15 mouse cellular contexts compared by ENCODE assay signal in the genomic region with DNA sequence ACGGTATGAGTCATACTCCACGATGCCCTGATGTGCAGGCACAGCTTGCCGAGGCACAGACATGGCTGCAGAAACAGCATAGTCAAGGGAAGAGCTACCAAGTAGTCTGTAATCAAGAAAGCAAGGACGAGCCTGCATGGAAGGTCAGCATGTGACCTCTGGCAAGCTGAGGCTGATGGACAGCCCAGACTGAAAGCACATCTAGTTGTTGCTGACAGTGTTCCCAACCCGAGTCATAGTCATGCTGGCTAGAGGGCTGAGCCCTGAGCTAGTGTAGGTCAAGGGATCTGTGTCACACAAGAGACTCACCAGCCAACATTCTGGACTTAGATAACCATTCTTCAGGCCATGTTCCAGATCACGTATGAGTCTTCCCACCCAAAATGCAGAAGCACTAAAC. TPM values are rescaled to one million over a fixed set of nuclear protein-coding genes. Genes with fewer than 3 reads are reported as not detected.
DNase-seq lines count a peak whose midpoint lies in the region; ATAC-seq and TF ChIP-seq lines count a peak whose summit lies in the region.
"Had no signal": no experiment of that assay in that cellular context is flagged by ENCODE, and none has a peak within 500 bp of the region (broad histone marks: within the 10 kb centered on the region; RNA-seq: fewer than 3 reads in every experiment).

No protein-coding gene starts in this region.

- peaks cover 16% of the 10 kb centered on the region for H3K9me3 ChIP-seq in heart, embryonic 12.5 days (replicated peaks)
- peaks cover 4% of the 10 kb centered on the region for H3K9me3 ChIP-seq in forebrain, embryonic 16.5 days (ENCODE audit: control insufficient read depth, low read length)
- H3K9me3 ChIP-seq: G1E; liver, embryonic 15.5 days had no signal

- DNase-seq in heart, adult 11 months, result peak; percentile 97
- peak; percentile 73 for DNase-seq in ovary, adult 18-20 months (ENCODE audit: low spot score)
- DNase-seq in ovary, postnatal 10 days (ENCODE audit: low spot score), result no peak
- peak; percentile 54 to 77 for DNase-seq in heart, adult 2 months
- peak; percentile 24 to 44 for DNase-seq in lung, postnatal 4 days
- no peak for DNase-seq in urinary bladder, postnatal 14 days (ENCODE audit: low spot score)
- DNase-seq: thymus, postnatal 4 days had no signal

- no peak overlapping the region for H3K4me3 ChIP-seq in heart, embryonic 12.5 days
- no peak overlapping the region for H3K4me3 ChIP-seq in heart, adult 2 months
- H3K4me3 ChIP-seq in forebrain, embryonic 16.5 days (replicated peaks; ENCODE audit: low read length), result no peak overlapping the region
- H3K4me3 ChIP-seq: layer of hippocampus, adult 2 months; liver, embryonic 15.5 days; midbrain, embryonic 12.5 days had no signal

- TF ChIP-seq POLR2A in heart, adult 2 months (IDR thresholded peaks at IDR 0.05; ENCODE audit: insufficient read depth, low read depth, low read length), result no peak

- no peaks in the 10 kb centered on the region for H3K79me2 ChIP-seq in heart, adult 2 months (replicated peaks; ENCODE audit: control insufficient read depth, insufficient read depth, low read length)

- H3K4me1 ChIP-seq in heart, embryonic 12.5 days (replicated peaks), result no peaks in the 10 kb centered on the region
- no peaks in the 10 kb centered on the region for H3K4me1 ChIP-seq in heart, adult 2 months (ENCODE audit: control insufficient read depth, insufficient read depth, low read length)
- no peaks in the 10 kb centered on the region for H3K4me1 ChIP-seq in forebrain, embryonic 16.5 days (replicated peaks; ENCODE audit: control insufficient read depth, insufficient read depth, low read length)
- H3K4me1 ChIP-seq: liver, embryonic 15.5 days; midbrain, embryonic 12.5 days had no signal

- WGBS in heart, embryonic 12.5 days, result 78% methylated on average over 6 of the region's 6 CpGs
- WGBS in heart, adult 2 months, result 68% methylated on average over 6 of the region's 6 CpGs
- WGBS in forebrain, embryonic 16.5 days, result 88% methylated on average over 6 of the region's 6 CpGs

- intact Hi-C loops in heart, adult 2 months (cut with DNase I), result no loop called here

- no peak overlapping the region for H3K9ac ChIP-seq in heart, embryonic 12.5 days
- no peak overlapping the region for H3K9ac ChIP-seq in heart, adult 2 months (ENCODE audit: low read depth, low read length)
- no peak overlapping the region for H3K9ac ChIP-seq in forebrain, embryonic 16.5 days (replicated peaks; ENCODE audit: low read depth, low read length)
- H3K9ac ChIP-seq: liver, embryonic 15.5 days; midbrain, embryonic 12.5 days had no signal

- no peak for ATAC-seq in heart, embryonic 12.5 days (ENCODE audit: insufficient number of reproducible peaks, low FRiP score)
- ATAC-seq in forebrain, embryonic 16.5 days, result no peak
- ATAC-seq: activated CD4-positive, CD25-positive, alpha-beta regulatory T cell, adult 4 months; hindbrain, postnatal 0 days had no signal

- no peak for TF ChIP-seq EP300 in heart, adult 2 months (IDR thresholded peaks at IDR 0.05; ENCODE audit: insufficient read depth, low read depth, low read length)

- H3K36me3 ChIP-seq in heart, embryonic 12.5 days, result no peaks in the 10 kb centered on the region
- H3K36me3 ChIP-seq in heart, adult 2 months (ENCODE audit: control insufficient read depth, insufficient read depth, low read length), result no peaks in the 10 kb centered on the region
- H3K36me3 ChIP-seq in forebrain, embryonic 16.5 days (ENCODE audit: control insufficient read depth, insufficient read depth), result no peaks in the 10 kb centered on the region
- H3K36me3 ChIP-seq: G1E; liver, embryonic 15.5 days; midbrain, embryonic 12.5 days had no signal

- TF ChIP-seq CTCF in heart, adult 2 months (IDR thresholded peaks at IDR 0.05), result no peak

- no peak overlapping the region for H3K4me2 ChIP-seq in heart, embryonic 12.5 days
- H3K4me2 ChIP-seq in forebrain, embryonic 16.5 days (ENCODE audit: low read length), result no peak overlapping the region
- H3K4me2 ChIP-seq: liver, embryonic 15.5 days; midbrain, embryonic 12.5 days had no signal

- no peak overlapping the region for H3K27ac ChIP-seq in heart, embryonic 12.5 days (ENCODE audit: poor library complexity, severe bottlenecking)
- no peak overlapping the region for H3K27ac ChIP-seq in heart, adult 2 months
- H3K27ac ChIP-seq in forebrain, embryonic 16.5 days (ENCODE audit: low read length), result no peak overlapping the region
- H3K27ac ChIP-seq: hindbrain, postnatal 0 days; layer of hippocampus, adult 2 months; liver, embryonic 15.5 days; midbrain, embryonic 12.5 days had no signal

- no peaks in the 10 kb centered on the region for H3K27me3 ChIP-seq in heart, embryonic 12.5 days (replicated peaks)
- no peaks in the 10 kb centered on the region for H3K27me3 ChIP-seq in heart, adult 2 months (ENCODE audit: control insufficient read depth, insufficient read depth, low read length)
- H3K27me3 ChIP-seq in forebrain, embryonic 16.5 days (replicated peaks; ENCODE audit: control insufficient read depth, insufficient read depth, low read length), result no peaks in the 10 kb centered on the region
- H3K27me3 ChIP-seq: liver, embryonic 15.5 days; midbrain, embryonic 12.5 days had no signal

RNA-seq across cellular contexts. Expression of a gene that starts 32.3 kb away (rescaled TPM):
- polyA plus RNA-seq in heart, embryonic 12.5 days (2016; fragmentation: Nextera tagmentation; extraction: Ambion mirVana), result 5.8 and 6.0 TPM in 2 replicates
- total RNA-seq in heart, adult 2 months (2021), result 10 to 100 TPM; 10.1 to 11.6 TPM
- polyA plus RNA-seq in heart, adult 2 months (2012; rRNA removed), result 16.4 and 17.2 TPM in 2 replicates
- 41.7 and 44.9 TPM in 2 replicates for polyA plus RNA-seq in forebrain, embryonic 16.5 days (2015; fragmentation: Nextera tagmentation; extraction: Ambion mirVana)
- polyA plus RNA-seq: G1E had no signal

Comparison
In these comparisons a context has a peak if more than half of its experiments do, and no peak if none do; other contexts are left out.
1. DNase-seq: peak in heart, adult 11 months (single experiment), ovary, adult 18-20 months (single experiment), heart, adult 2 months (2 of 2) and lung, postnatal 4 days (2 of 2); none in ovary, postnatal 10 days (single experiment) and urinary bladder, postnatal 14 days (single experiment).